Mouse (Mus musculus) testis, adult 2 months (tissue): ENCODE data around the gene Rps15.

Experiments used
- CTCF ChIP-seq: fragments of 200-500 bp; IDR thresholded peaks from 2 replicates; pipeline ENCODE4 v1.5.1; 2012; ENCODE audit warnings: low read depth, mild to moderate bottlenecking, inconsistent platforms, low read length, moderate library complexity; ENCODE audit not compliant: control insufficient read depth, insufficient read depth, insufficient replicate concordance
- POLR2A ChIP-seq: fragments of 200-500 bp; IDR thresholded peaks from 2 replicates; pipeline ENCODE4 v1.6.1; 2012; ENCODE audit warnings: low read depth, mild to moderate bottlenecking, inconsistent platforms, low read length, moderate library complexity; ENCODE audit not compliant: control insufficient read depth

- TF ChIP-seq CTCF: no peak
- TF ChIP-seq POLR2A: no peak
These were observed 34.3 kb upstream of the Rps15 start for GRCm38 (mm10) chr10:80257936-80258335.
